Mouse (Mus musculus) G1E (cell line): ENCODE data around the gene Dohh. TPM values are rescaled to one million over a fixed set of nuclear protein-coding genes. Genes with fewer than 3 reads are reported as not detected.

Experiments used
- ATAC-seq: 2 replicates; pipeline ENCODE4 v1.8.0; 2016; ENCODE audit warnings: mild to moderate bottlenecking; ENCODE audit not compliant: insufficient number of reproducible peaks, poor library complexity, low FRiP score, severe bottlenecking; ENCODE audit errors: extremely low read depth
- DNase-seq: peaks from one replicate; pipeline ENCODE4 v3.0.0; 2012; ENCODE audit warnings: low spot score
- H3K27me3 ChIP-seq: 2 replicates; pipeline ENCODE4 v1.6.1; 2012; ENCODE audit warnings: mild to moderate bottlenecking, low read length, inconsistent platforms; ENCODE audit not compliant: insufficient read depth
- H3K36me3 ChIP-seq: replicated peaks from 2 replicates; pipeline ENCODE3; 2012; ENCODE audit warnings: mild to moderate bottlenecking, inconsistent platforms
- H3K4me1 ChIP-seq: 2 replicates; pipeline ENCODE4 v1.6.1; 2012; ENCODE audit warnings: low read depth, low read length, inconsistent platforms, mixed read lengths; ENCODE audit not compliant: insufficient read depth
- H3K4me3 ChIP-seq: 2 replicates; pipeline ENCODE4 v1.5.1; 2012; ENCODE audit warnings: low read depth, mild to moderate bottlenecking, inconsistent platforms, low read length, moderate library complexity, mixed read lengths
- H3K9me3 ChIP-seq: replicated peaks from 2 replicates; pipeline ENCODE4 v1.6.1; 2012; ENCODE audit warnings: inconsistent platforms
- CTCF ChIP-seq: IDR thresholded peaks from 2 replicates; pipeline ENCODE4 v1.5.1; 2012; ENCODE audit warnings: low read depth, low read length, inconsistent platforms, mixed read lengths
- GATA1 ChIP-seq: IDR thresholded peaks from 2 replicates; pipeline ENCODE4 v1.6.1; 2012; ENCODE audit warnings: borderline replicate concordance, low read length, inconsistent platforms, mixed read lengths
- GATA2 ChIP-seq: IDR thresholded peaks from 2 replicates; pipeline ENCODE4 v1.6.1; 2012; ENCODE audit warnings: low read depth, low read length, inconsistent platforms, borderline replicate concordance
- POLR2AphosphoS5 ChIP-seq: IDR thresholded peaks from 2 replicates; pipeline ENCODE4 v1.6.1; 2012; ENCODE audit warnings: low read depth, low read length, inconsistent platforms; ENCODE audit not compliant: insufficient replicate concordance
- TAL1 ChIP-seq: conservative IDR thresholded peaks from 2 replicates; pipeline ENCODE4 v1.6.1; 2012; ENCODE audit warnings: low read depth, low read length, inconsistent platforms, mixed read lengths
- polyA plus RNA-seq: library from polyadenylated mRNA; stranded (reverse); fragments of >175 nt; gene quantifications from 2 replicates; pipeline ENCODE4 v1.2.3, GENCODE M21; 2012
- total RNA-seq, 2 experiments: library from RNA; stranded (forward) in 1 of 2; stranded (reverse) in 1 of 2; fragments of 200-1000 nt in 1 of 2; fragments of >200 nt in 1 of 2; fragmentation: Nextera tagmentation in 1 of 2; gene quantifications; 2 replicates each; pipeline ENCODE4 v1.2.3; 2014 to 2017

The Dohh gene
- total and polyA plus RNA-seq, 3 experiments = 11.9 to 186 (median 60.4) TPM

- peaks cover 100% of the 10 kb centered on the region for H3K36me3 ChIP-seq
- peak overlapping the region; percentile 24; the same call in 1 of the 2 replicates for H3K4me3 ChIP-seq
- peaks cover 92% of the 10 kb centered on the region for H3K4me1 ChIP-seq
- DNase-seq (no peak), ATAC-seq (no peak)
- no peaks in the 10 kb centered on the region for H3K27me3 ChIP-seq
- no peaks in the 10 kb centered on the region for H3K9me3 ChIP-seq
- no peak for TF ChIP-seq TAL1
- TF ChIP-seq POLR2AphosphoS5 = 0 out of 2 replicates have a peak, but pooled peaks have one; percentile 17
Observed at GRCm38 (mm10) chr10:81364666-81365065, 19.6 kb upstream of the Dohh start.

GRCm38 (mm10) chr10:81365073-81365472 is 19.2 kb upstream of the Dohh start:
- ATAC-seq = no peak
- Histone ChIP-seq H3K36me3 (peaks cover 100% of the 10 kb centered on the region), H3K9me3 (no peaks in the 10 kb centered on the region), H3K4me1 (peaks cover 88% of the 10 kb centered on the region), H3K27me3 (no peaks in the 10 kb centered on the region), H3K4me3 (no peak overlapping the region)
- peak; percentile 38; the same call in 1 of the 2 replicates for TF ChIP-seq POLR2AphosphoS5
- TF ChIP-seq TAL1 = no peak
- TF ChIP-seq GATA2 = no peak
- TF ChIP-seq CTCF = no peak
- no peak for DNase-seq

- ATAC-seq (peak; percentile 35), DNase-seq (no peak)
- H3K36me3 ChIP-seq = peaks cover 100% of the 10 kb centered on the region
- H3K9me3 ChIP-seq = no peaks in the 10 kb centered on the region
- peak within 1 kb of the TSS; percentile 24; the same call in 1 of the 2 replicates for H3K4me3 ChIP-seq
- TF ChIP-seq CTCF (no peak), GATA1 (no peak), TAL1 (no peak), POLR2AphosphoS5 (no peak), GATA2 (no peak)
- peaks cover 80% of the 10 kb centered on the region for H3K4me1 ChIP-seq
- no peaks in the 10 kb centered on the region for H3K27me3 ChIP-seq
Observed at GRCm38 (mm10) chr10:81365672-81366476, 18.4 kb upstream of the Dohh start, which contains the start of gene 4930404N11Rik. 4930404N11Rik (minus strand) TSS chr10:81365816.

- peaks cover 100% of the 10 kb centered on the region for H3K36me3 ChIP-seq
- TF ChIP-seq TAL1 = no peak
- no peak for TF ChIP-seq GATA2
- TF ChIP-seq POLR2AphosphoS5 = peak; percentile 86; the same call in 1 of the 2 replicates
- TF ChIP-seq GATA1 = no peak
- TF ChIP-seq CTCF = no peak
- no peak for DNase-seq
- H3K4me1 ChIP-seq = peaks cover 72% of the 10 kb centered on the region
- peak; percentile 3; the same call in 1 of the 2 replicates for ATAC-seq
- no peak overlapping the region for H3K4me3 ChIP-seq
- no peaks in the 10 kb centered on the region for H3K9me3 ChIP-seq
- H3K27me3 ChIP-seq = no peaks in the 10 kb centered on the region
Observed at GRCm38 (mm10) chr10:81366477-81367206, 17.6 kb upstream of the Dohh start.

- no peak for ATAC-seq
- DNase-seq = no peak
- Histone ChIP-seq H3K36me3 (peaks cover 100% of the 10 kb centered on the region), H3K4me1 (peaks cover 72% of the 10 kb centered on the region), H3K4me3 (no peak overlapping the region), H3K9me3 (no peaks in the 10 kb centered on the region), H3K27me3 (no peaks in the 10 kb centered on the region)
- TF ChIP-seq POLR2AphosphoS5 = peak; percentile 68; the same call in 1 of the 2 replicates
- no peak for TF ChIP-seq GATA2
- no peak for TF ChIP-seq CTCF
- no peak for TF ChIP-seq TAL1
- no peak for TF ChIP-seq GATA1
Observed at GRCm38 (mm10) chr10:81367207-81367495, 17.1 kb upstream of the Dohh start.

GRCm38 (mm10) chr10:81375322-81375721 is 8.9 kb upstream of the Dohh start:
- H3K27me3 ChIP-seq = no peaks in the 10 kb centered on the region
- TF ChIP-seq POLR2AphosphoS5 (no peak), GATA1 (no peak), TAL1 (no peak), GATA2 (no peak), CTCF (no peak)
- H3K4me1 ChIP-seq = peaks cover 64% of the 10 kb centered on the region
- ATAC-seq (no peak), DNase-seq (no peak)
- H3K9me3 ChIP-seq = no peaks in the 10 kb centered on the region
- H3K36me3 ChIP-seq = peaks cover 71% of the 10 kb centered on the region
- H3K4me3 ChIP-seq = no peak overlapping the region
